Mouse (Mus musculus): Measurements from ENCODE around the gene Tmtc1.

GRCm38 (mm10) chr6:148441871-148442270, 2.3 kb downstream of the Tmtc1 start:
- TF ChIP-seq CTCF (IDR thresholded peaks at IDR 0.05; ENCODE audit: low read depth, low read length) = no peak
- TF ChIP-seq POLR2A (IDR thresholded peaks at IDR 0.05; ENCODE audit: extremely low read depth, insufficient read depth, low read length) = no peak

All from liver, adult 2 months (tissue).